Mouse (Mus musculus): ENCODE results near the gene Olfr702.

Gene Olfr702

DNA sequence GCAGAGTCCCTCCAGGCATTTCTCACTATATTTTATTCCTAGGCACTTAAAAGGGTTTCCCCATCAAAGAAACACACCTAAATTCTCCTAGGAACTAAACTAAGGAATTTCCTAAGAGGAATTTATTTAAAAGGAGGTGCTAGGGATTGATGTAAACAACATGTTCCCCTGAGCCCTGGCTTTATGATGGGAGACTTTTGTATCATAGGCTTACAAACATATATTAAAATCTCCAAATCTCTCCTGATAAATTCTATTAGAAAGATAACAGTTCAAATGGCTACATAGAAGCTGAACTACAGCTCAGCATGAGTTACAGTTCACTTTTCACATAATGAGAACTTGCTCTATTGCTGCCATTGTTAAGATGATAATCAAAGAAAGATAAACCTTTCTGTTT is at the start of gene Olfr702:
Gene Olfr702 (minus strand): TSS at position 101 of the 400 bp plus-strand sequence.
- no peak for DNase-seq (ENCODE audit: low spot score)

- DNase-seq (ENCODE audit: low spot score) = no peak
Measured at GRCm38 (mm10) chr7:106876791-106877190, 43.1 kb upstream of the Olfr702 start, which contains the start of gene Olfr705. Olfr705 (minus strand) TSS chr7:106876891.

DNA sequence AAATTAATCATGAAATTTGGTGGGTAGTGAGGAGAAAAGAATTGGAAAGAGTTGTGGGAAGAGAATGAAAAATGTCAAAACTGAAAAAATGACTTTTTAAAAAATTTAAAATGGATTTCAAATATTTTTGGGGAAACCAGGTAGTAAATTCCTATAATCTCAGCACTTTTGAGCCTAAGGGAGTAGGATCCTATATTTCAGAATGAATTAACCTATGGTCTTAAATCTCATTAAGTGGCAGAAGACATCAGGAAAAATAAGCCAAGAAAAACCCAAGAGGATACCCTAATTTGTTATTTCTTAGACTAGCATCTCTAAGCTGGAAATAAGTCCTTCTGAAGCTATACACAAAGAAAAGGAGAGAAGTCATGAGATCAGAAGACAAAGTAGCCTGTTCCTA is 29.2 kb upstream of the Olfr702 start, which contains the start of gene Olfr704:
Gene Olfr704 (plus strand): TSS at position 301 of the 400 bp plus-strand sequence.
- DNase-seq (ENCODE audit: low spot score) = no peak

DNA sequence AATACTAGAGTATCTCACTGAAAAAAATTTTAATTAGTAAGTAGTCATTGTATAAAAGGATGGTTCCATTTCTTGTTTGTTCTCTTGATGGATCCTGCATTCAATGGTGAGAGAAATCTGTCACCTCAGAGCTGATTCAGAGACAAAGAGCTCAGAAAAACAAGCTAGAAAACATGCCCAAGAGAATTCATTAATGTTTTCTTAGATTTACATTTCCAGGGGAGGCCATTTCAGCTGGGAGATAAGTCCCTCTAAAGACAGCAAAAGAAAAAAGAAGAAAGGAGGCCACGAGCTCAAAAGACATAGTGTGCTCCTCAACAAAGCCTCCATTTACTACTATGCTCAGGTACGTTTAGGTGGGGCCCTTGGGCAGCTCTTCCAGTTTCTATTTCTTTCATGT is 9.4 kb upstream of the Olfr702 start, which contains the start of gene Olfr703:
Gene Olfr703 (plus strand): TSS at position 301 of the 400 bp plus-strand sequence.
- DNase-seq (ENCODE audit: low spot score) = no peak

- no peak for DNase-seq (ENCODE audit: low spot score)
Measured at GRCm38 (mm10) chr7:106818414-106818813, 15.3 kb downstream of the Olfr702 start.

DNA sequence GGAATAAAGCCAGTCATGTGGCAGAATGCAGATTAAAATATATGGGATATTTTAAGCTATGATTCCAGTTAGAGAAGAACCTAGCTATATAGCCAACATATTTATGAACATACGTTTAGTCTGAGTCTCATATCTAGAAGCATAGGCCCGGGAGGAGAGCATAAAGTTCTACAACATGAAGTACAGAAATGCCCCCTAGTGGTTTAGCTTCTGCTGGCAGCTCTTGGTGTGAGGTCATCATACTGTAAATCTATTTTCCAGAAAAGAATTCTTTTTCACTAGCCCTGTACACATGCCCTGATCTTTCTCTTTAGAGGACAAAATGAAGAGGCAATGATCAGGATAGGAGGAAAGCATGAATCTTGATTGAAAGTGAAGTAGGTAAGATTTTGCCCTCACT is 17.9 kb downstream of the Olfr702 start:
- no peak for DNase-seq (ENCODE audit: low spot score)

GRCm38 (mm10) chr7:106813829-106814228 is 19.9 kb downstream of the Olfr702 start, which contains the start of gene Olfr701:
Olfr701 (plus strand) TSS chr7:106814129.
- no peak for DNase-seq (ENCODE audit: low spot score)

DNA sequence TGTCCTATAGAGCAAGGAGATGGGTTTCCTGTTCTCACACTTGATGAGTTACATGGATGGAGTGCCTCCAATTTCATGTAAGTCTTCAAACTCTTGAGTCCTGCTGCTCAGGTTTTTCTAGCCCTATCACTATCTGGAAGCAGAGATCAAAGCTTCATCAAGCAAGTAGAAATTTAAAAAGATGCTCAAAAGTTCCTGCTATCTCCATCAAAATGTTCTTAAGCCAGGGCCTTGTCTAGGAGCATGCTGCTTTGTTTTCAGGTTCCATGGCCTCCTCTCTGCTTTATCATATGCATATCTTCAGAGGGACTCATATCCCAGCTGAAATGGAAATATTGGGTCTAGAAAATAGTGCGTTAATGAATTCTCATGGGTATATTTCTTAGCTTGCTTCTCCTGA is 25.0 kb downstream of the Olfr702 start, which contains the start of gene Olfr700:
Gene Olfr700 (minus strand): TSS at position 101 of the 400 bp plus-strand sequence.
- DNase-seq (ENCODE audit: low spot score) = no peak

DNA sequence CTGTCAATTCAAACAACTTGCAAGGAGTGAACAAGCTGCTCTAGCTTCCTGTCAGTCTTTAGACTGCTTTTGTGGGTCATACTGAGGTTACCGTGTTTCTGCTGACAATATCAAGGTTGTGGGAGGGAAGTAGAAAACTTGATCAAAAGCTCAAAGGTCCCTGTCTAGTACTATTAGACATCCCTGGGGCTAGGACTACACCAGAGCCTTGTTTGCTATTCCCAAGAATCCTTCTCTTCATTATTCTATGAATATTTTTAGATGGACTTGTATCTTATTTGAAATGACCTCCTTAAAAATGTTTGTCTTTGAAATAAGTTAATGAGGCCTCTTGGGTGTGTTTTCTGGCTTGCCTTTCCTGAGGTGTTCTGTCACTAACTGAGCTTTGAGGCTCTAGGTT is 40.6 kb downstream of the Olfr702 start, which contains the start of gene Olfr699:
Gene Olfr699 (minus strand): TSS at position 101 of the 400 bp plus-strand sequence.
- no peak for DNase-seq (ENCODE audit: low spot score)

GRCm38 (mm10) chr7:106788330-106788729 is 45.4 kb downstream of the Olfr702 start:
- no peak for DNase-seq (ENCODE audit: low spot score)

Data from ovary, postnatal 36 days (tissue).